Mouse (Mus musculus): Measurements from ENCODE around the gene Fam129a.
A peak's percentile ranks its signal among the peaks of the same experiment; 100 is the strongest.

The Fam129a gene

DNA sequence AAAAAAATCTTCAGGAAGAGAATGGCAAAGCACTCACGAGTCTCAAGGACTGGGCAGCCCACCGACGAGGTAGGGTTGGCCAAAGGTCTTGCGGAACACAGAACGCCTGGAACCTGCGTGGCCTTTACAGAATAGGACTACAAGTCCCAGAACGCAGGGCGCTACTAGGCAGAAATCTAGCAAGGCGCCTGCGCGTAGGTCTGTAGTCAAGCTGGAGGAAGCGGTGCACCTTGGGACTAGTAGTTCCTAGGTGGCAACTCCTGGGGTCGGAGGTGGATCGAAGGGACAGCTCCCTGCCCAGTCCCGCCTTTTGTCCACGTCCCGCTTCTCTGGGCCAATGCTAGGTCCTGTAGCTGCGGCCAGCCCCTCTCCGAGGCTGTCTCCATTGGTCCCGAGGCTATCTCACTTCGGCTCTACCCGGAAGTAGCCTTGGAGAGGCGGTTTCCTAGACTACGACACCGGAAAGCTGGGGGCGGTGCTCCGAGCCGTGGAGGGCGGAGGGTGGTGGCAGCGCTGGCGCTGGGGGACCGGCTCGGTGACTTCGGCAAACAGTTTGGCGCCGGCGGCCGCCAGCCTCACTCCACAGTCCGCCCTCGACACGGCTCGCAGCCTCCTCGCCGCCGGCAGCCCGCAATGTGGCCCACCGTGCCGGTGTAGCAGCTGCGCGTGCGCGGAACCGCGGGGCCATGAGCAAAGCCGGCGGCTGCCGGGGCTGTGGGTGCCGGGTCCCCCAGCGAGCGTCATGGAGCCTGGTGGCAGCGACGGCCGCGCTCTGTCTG lies 184.1 kb downstream of the Fam129a start, which contains the start of gene Edem3:
TSS of gene Edem3 (plus strand) at position 491 of the 779 bp plus-strand sequence.
- peak; percentile 94 for DNase-seq

DNA sequence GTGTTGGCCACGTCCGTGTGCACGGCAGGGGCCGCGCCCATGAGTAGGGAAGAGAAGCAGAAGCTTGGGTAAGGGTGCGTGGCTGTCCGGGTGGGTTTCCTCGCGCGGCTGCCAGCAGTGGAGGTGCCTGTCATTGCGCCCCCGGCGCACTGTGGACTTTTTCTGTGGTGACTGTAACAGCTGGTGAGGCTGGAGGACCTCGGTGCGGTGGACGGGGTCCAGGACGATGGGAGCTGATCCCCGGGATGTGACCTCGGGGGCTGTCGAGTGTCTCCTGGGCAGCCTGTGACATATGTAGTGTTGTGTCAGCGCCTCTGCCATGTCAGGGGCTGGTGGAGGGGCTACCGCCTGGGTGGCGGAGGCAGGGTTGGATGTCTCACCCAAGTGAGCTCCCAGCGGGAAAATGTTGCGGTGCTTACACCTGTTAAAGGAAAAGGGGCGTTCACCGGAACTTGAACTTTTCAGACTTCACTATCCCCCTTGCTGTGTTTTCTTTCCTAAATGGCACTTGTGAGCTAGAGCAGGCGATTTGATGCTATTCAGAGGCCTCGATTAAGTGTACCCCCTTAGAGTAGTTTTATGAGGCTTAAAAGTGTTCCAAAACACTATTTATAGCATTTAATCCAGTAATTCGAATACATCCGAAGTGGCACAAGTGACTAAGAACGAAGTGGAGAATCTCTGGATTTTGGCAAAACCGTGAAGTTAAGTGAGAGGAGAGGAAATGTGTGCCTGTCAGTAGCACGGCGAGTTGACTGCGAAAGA lies 184.9 kb downstream of the Fam129a start:
- DNase-seq: no peak

DNA sequence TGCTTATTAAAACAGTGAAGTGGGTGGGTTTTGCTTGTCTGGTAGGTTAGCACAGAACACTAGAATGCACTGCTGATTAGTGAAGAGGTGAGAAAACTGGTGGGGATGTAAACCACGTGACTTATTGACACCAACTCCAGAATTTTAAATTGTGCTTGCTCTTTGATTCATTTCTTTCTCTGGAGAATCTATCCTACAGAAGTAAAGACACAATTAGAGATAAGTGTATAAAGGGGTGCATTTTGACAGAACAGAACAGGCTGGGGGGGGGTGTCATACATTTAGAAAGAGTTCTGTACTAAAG lies 185.4 kb downstream of the Fam129a start:
- DNase-seq: no peak

DNA sequence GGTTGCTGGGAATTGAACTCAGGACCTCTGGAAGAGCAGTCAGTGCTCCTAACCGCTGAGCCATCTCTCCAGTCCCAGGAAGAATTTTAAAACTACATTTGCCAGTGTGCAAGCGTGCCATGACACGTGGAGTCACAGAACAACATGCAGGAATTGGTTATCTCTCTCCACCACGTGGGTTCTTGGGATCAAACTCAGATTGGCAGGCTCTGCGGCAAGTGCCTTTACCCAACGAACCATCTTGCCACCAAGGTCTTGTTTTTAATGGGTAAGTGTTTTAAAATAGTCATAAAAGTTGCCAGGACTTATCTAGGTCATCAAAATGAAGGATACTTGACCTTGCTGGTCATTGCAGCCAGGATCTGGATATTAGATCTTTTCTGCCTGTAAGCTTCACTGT lies 187.3 kb downstream of the Fam129a start:
- no peak for DNase-seq

DNA sequence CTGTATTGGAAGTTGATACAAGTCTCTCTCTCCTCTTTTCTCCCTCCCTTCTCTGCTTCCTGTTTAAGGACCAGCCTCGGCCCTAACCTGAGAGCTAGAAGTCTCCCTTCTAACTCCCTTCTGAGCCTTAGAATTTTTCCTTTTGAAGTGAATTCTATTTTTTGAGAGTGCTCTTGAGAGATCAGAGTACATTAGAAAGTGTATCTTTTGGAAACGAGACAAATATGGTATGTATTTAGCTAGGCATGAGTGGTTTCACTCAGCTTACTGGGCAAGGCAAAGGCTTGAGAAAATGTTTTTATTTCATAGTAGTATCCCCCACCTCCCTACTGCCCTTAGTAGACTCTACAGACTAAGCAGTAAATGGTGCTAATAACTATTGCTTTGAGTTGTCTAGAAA lies 188.0 kb downstream of the Fam129a start:
- DNase-seq: no peak

DNA sequence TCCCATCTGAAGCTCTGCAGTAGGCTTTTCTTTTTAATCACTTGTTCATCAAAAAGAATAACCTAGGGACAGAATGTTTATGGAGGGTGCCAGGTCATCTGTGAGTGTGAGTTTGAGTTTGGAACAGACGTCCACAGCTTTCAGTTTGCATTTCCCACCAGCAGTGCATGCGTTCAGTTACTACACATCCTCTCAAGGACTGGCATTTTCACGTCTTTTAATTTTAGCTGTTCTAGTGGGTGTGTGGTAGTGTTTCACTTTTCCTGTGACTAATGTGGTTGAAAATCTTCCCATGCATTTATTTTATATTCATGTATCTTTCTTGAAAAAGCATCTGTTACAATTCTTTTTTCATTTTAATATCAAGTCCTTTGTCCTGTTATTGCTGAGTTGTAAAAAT lies 193.2 kb downstream of the Fam129a start:
- no peak for DNase-seq

DNA sequence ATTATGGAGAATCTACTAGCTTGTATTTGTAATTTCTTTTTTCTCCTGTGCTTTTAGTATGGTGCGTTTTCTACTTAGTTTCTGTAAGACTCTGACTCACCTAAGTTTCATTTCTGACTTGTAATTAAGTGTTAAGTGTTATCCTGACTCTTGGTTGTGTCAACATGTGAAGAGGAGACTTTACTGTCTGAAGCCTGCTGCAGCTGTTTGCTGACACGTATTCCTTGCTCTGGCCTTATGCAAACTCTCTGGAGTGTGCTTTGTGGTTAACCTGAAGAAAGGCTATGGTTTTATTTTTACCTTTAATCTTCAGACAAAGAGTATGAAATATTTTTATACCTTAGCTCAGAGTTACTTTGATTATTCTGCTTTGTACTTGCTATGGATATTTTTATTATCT lies 195.2 kb downstream of the Fam129a start:
- no peak for DNase-seq

DNA sequence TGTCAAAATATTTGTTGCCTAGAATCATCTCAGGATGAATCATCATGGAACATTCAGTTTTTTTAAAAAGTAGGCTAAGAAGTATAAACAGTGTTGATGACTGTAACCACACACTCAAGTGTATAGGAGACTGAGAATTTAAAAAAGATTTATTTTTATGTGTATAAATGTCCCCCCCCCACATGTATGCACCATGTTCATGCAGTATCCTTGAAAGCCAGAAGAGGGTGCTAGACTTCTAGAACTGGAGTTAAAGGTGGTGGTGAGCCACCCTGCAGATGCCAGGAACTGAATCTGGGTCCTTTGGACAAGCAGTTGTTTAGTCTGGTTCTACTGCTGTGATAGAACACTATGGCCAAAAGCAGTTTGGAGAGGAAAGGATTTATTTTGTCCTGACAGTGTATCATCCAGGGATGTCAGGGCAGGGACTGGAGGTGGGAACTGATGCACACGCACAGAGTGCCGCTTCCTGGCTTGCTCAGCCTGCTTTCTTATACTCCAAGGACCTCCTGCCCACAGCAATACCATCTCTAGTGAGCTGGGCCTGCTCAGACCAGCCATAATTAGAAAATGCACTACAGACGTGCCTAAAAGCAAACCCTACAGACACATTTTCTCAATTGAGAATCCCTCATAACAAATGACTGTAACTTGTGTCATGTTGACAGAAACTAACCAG lies 196.1 kb downstream of the Fam129a start:
- DNase-seq: no peak

DNA sequence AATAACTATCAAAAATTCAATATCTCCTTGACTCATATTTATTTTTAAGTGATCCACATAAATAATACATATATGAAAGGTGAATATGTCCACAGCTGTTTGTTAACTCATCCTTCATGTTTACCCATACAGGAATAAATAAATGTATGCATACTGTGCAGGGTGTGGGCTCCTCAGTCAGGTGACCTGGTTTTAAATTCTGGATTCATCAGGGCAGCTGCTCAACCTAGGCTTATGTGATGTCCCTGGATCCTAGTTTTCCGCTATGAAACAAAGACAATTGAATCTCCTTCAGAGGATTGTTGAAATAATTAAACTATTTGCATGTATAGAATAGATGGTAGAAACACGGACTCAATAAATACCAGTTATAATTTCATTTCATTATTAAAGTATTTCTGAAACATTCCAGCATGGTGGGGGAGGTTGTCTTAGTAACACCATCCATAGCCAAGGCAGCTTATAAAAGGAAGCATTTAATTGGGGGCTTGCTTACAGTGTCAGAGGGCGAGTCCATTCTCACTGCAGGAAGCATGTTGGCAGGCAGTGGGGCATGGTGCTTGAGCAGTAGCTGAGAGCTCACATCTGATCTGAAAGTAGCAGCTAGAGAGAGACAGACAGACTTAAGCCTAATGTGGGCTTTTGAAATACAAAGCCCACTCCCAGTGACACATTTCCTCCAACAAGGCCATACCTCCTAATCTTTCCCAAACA lies 198.4 kb downstream of the Fam129a start:
- DNase-seq: no peak
